Mouse (Mus musculus): ENCODE data around the gene Fam104a.

The Fam104a gene

GRCm38 (mm10) chr11:113683957-113684706 is at the start of gene Fam104a, which contains the start of gene D11Wsu47e:
Gene Fam104a, minus strand, starts transcription at chr11:113684155.
Gene D11Wsu47e, plus strand, starts transcription at chr11:113684412.
- peak; percentile 84 for DNase-seq (ENCODE audit: low read depth)

- DNase-seq (ENCODE audit: low read depth) = no peak
These were observed 48.1 kb upstream of the Fam104a start for GRCm38 (mm10) chr11:113731945-113732612.

GRCm38 (mm10) chr11:113730879-113731278 is 46.9 kb upstream of the Fam104a start:
- no peak for DNase-seq (ENCODE audit: low read depth)

- no peak for DNase-seq (ENCODE audit: low read depth)
These were observed 46.0 kb upstream of the Fam104a start for GRCm38 (mm10) chr11:113729917-113730316.

GRCm38 (mm10) chr11:113729239-113729638 is 45.3 kb upstream of the Fam104a start:
- no peak for DNase-seq (ENCODE audit: low read depth)

GRCm38 (mm10) chr11:113727992-113728391 is 44.0 kb upstream of the Fam104a start:
- DNase-seq (ENCODE audit: low read depth) = no peak

- DNase-seq (ENCODE audit: low read depth) = no peak
These were observed 43.3 kb upstream of the Fam104a start for GRCm38 (mm10) chr11:113726994-113727888.

- DNase-seq (ENCODE audit: low read depth) = no peak
These were observed 41.5 kb upstream of the Fam104a start for GRCm38 (mm10) chr11:113725235-113726048.

- no peak for DNase-seq (ENCODE audit: low read depth)
These were observed 38.6 kb upstream of the Fam104a start for GRCm38 (mm10) chr11:113722405-113723090.

GRCm38 (mm10) chr11:113717767-113718424 is 33.9 kb upstream of the Fam104a start:
- no peak for DNase-seq (ENCODE audit: low read depth)

GRCm38 (mm10) chr11:113716132-113716531 is 32.2 kb upstream of the Fam104a start:
- DNase-seq (ENCODE audit: low read depth) = no peak

- DNase-seq (ENCODE audit: low read depth) = no peak
These were observed 31.2 kb upstream of the Fam104a start for GRCm38 (mm10) chr11:113715078-113715674.

- no peak for DNase-seq (ENCODE audit: low read depth)
These were observed 27.1 kb upstream of the Fam104a start for GRCm38 (mm10) chr11:113711061-113711460.

GRCm38 (mm10) chr11:113710257-113710777 is 26.4 kb upstream of the Fam104a start:
- DNase-seq (ENCODE audit: low read depth) = no peak

GRCm38 (mm10) chr11:113709731-113710256 is 25.8 kb upstream of the Fam104a start, which contains the start of gene Cpsf4l:
Gene Cpsf4l, minus strand, starts transcription at chr11:113710017.
- no peak for DNase-seq (ENCODE audit: low read depth)

GRCm38 (mm10) chr11:113709272-113709671 is 25.3 kb upstream of the Fam104a start:
- no peak for DNase-seq (ENCODE audit: low read depth)

GRCm38 (mm10) chr11:113708629-113709213 is 24.8 kb upstream of the Fam104a start:
- no peak for DNase-seq (ENCODE audit: low read depth)

- DNase-seq (ENCODE audit: low read depth) = no peak
These were observed 22.2 kb upstream of the Fam104a start for GRCm38 (mm10) chr11:113705966-113706652.

Data from c-Kit-positive CD71-positive TER-119-negative erythroid progenitor cells, embryonic 14.5 days (primary cell).